Mouse (Mus musculus) c-Kit-positive CD71-positive TER-119-positive erythroid progenitor cells, embryonic 14.5 days (primary cell): Measurements from ENCODE around the gene Dpf3.

Source experiments
- DNase-seq: peaks from one replicate; pipeline ENCODE4 v3.0.0-alpha.2; 2013; ENCODE audit warnings: low spot score

Dpf3 gene

DNA sequence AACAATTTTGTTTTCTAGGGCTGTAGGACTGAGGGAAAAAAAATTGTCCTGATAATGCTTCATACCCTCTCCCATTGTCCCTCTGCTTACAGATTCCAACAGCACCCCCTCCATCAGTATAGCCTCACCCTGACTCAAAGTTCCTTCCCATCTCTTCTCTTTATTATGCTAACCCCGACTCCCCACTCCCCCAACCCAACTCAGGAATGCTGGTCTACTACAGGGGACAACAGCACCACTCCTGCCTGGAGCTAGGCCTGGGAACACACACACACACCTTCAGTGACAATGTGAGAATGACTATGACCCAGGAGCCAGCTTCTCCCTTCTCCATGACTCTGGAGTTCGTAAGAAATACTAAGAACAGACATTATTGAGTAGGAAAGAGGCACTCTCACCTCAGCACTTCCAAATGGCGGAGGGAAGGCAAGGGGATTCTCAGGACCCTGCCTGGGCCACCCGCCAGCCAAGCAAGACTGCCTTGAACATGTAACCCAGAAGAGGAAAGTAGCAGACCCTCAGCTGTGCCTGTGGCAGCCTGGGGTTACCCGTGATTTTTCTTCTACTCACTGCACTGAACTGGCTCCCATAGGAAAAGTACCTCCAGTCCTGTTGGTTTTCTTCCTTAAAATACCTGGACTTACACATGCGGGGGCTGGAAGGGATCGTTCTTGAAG lies 276.2 kb downstream of the Dpf3 start:
- DNase-seq, result no peak

DNA sequence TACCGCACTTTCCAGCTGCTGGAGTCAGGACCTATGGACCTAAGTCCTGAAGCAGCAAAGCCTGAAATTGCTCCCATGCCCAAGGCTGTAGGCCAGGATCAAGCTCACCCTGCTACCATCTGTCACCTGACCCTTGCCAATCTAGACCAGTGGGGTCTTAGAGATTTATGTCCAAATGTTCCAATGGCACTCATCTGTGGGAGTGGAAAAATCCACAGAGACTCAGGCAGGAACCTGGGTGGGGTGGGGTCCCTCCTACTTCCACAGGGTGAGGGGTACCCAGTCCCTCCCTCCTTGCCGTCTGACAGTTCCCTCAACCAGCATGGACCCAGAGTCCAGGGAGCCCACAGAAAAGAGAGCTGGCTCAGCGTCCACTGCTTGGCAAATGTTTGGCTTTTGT lies 276.8 kb downstream of the Dpf3 start:
- no peak for DNase-seq

DNA sequence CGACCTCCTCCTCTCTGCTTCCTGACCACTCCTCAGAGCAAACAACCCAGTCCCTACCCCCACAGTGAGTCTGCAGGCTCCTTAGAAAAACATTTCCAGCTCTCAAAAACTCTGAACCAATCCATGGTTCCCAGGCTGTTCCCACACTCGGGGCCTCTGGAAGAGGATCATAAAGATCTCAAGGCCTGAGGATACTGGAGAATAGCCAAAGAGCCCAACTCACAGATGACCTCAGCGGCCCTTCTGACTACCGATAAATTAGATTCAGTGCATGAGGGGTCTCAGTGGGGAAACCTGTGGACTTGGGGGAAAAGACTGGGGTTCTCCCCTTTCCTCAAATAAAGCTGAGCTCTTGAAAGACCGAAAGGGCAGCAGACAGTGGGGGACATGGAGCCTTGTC lies 277.2 kb downstream of the Dpf3 start:
- no peak for DNase-seq

DNA sequence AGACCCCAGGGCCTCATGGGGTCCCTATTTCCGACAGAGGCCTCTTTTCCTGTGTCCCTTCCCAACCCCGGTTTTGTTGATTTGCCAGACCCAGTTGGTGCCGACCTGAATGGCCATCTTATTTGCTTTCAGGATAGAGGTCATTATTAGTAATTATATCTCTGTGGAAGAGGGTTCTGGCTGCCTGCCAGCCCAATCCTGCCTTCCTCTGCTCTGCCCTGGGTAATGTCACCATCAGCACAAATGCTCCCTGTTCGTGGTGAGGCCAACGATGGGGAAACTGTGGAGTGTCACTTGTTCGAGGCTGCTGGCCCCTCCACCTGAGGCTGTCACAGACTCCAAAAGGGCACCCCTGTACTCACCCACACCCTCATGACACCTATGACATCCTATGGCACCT lies 278.1 kb downstream of the Dpf3 start:
- no peak for DNase-seq

DNA sequence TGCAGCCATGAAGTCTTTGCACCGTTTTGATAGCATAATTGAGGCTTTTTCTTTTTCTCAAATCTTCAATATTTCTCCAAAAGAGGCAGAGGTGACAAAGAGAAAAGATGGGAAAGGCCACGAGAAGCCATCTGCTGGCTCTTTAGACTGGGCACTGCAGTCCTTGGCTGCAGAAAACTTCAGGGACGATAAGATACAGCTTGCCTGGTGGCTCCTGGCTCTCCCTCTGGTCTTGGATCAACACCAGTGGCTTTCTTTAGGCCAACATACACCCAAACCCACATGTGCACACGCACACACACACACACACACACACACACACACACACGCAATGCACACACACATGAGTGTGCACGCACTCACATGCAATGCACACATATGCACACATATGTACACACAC lies 278.7 kb downstream of the Dpf3 start:
- DNase-seq, result no peak

DNA sequence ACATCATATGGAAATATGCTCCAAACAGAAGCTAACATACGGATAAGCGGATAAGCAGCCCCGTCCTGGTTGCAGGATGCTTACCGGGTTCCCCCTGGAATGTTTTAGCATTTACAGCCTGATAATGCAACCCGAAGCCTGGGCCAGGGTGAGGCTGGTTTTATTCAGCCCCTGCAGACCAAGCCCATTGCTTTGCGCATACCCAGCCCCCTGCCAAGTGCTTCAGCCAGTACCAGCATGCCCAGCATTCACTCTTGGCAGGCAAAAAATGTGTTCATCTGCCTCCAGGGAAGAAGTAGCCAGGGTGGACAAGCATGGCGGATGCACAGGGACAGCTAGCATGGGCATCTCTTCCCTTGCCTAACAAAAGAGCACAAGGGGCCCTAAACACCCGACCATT lies 279.5 kb downstream of the Dpf3 start:
- DNase-seq, result no peak

DNA sequence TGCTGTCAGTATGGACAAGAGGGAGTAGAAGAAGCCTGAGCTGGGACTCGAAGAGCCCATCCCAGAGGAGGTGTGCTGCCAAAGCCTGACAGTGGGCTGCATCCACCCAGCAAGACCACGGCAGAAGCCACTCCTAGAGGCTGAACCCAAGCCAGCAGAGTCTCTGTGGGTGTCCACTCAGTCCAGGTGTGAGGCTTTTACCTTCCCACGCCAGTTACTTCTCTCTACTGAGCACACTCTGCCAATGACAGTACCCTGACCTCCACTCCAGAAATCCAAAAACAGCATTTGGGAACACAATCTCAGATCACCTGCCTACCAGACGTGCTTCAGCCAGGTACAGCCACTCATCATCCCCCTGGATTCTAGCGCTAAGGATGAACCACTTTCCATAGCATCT lies 280.0 kb downstream of the Dpf3 start:
- DNase-seq, result no peak

DNA sequence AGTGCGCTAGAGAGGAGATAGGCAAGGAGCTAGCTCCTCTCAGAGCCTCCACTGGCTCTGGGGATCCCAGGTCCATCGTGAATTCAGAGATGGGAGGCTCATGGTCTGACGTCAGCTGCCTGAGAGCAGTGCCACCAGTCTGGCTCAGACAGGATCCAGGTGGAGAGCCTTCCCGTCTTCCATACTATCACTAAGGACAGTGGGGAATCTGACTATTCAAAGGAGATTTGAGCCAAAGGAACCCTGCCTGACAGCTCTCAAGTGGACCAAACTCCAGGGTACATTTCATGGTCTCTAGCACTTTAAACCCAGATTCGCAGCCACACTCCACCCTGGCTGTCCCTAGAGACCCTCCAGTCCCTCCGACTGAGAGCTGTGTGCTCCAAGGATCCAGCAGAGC lies 280.6 kb downstream of the Dpf3 start:
- no peak for DNase-seq

DNA sequence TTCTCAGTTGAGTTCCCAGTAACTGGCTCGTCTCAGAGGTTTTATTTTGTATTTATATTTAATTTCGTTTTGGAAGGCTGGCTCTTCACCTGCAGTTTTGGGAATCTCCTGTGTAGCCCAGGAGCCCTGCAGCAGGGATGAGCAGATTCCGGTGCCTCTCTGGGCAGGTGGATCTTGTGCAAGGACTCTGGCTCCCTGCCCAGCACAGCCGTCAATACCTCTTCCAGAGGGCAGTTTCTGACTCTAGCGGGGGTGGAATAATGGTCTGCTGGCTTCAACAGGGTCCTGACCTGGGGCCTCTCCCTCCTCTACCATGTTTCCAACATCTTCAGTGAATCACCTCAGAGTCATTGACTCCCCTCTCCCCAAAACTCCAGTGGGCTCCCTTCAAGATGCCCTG lies 283.2 kb downstream of the Dpf3 start:
- DNase-seq, result no peak

DNA sequence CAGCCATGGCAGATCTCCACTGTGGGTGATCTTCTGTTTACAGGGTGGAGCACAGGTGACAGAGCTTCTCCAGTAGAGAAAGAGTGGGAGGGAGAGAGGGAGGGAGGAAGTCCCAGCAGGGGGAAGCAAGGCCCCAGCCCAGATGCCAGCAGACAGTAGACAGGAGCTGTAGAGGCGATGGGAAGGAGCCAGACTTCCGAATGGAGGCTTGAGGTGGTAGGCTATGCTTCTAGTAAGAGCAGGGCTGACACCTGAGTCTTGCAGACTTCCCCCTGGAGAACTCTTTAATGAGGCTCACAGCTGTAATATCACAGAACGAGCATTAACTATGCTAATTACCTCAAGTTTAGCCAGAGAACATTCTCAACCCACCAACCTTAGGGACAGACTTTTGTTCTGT lies 285.8 kb downstream of the Dpf3 start:
- DNase-seq, result no peak

DNA sequence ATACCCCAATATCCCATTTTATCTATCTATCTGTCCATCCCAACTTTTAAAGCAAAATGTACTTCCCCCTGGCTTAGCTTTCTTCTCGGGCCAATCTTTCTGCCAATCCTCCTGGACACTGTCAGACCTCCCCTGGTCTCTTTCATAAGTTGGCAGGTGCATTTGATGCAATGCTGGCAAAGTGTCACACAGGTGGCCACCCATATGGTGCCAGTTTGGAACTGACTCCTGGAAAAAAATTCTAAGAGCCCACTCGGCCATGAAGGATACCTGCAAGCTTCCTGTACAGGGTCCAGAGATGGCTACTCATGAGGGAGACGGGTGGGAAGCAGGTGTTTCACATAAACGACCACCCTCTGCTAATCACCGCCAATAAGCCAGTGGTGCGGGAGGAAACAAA lies 307.0 kb downstream of the Dpf3 start:
- no peak for DNase-seq

DNA sequence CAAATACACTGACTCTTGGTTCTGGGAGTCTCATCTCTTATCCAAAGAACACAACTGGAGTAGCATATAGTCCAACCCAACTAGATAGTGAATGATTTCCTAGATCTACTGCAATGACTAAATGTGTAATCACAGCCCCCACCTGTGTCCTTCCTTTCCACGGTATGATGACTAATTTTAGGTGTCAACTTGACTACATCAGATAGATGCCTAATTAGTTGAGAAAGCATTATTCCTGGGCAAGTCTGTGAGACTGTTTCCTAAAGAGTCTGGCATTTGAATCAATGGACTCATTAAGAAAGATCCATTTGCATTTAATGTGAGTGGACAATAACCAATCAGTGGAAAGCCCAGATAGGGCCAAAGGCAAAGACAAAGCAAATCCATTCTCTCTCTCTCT lies 307.7 kb downstream of the Dpf3 start:
- no peak for DNase-seq

DNA sequence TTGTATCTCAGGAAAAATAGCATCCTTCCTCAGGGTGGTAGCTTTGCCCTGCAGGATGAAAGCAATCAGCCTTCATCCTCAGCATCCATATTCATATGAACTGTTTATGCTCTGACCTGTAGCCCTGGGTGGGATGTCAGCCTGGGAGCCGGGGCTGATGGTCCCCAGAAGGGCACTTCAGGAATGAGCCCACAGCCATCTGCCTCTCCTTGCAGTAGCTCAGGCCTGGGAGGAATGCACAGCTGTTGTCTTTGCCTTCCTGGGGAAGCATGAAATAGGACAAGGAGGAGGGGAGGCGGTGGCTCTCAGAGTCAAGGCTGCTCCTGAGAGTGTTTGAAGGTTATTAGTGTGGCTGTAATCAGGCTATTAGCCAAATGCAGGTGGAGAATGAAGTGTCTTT lies 308.7 kb downstream of the Dpf3 start:
- DNase-seq, result no peak

DNA sequence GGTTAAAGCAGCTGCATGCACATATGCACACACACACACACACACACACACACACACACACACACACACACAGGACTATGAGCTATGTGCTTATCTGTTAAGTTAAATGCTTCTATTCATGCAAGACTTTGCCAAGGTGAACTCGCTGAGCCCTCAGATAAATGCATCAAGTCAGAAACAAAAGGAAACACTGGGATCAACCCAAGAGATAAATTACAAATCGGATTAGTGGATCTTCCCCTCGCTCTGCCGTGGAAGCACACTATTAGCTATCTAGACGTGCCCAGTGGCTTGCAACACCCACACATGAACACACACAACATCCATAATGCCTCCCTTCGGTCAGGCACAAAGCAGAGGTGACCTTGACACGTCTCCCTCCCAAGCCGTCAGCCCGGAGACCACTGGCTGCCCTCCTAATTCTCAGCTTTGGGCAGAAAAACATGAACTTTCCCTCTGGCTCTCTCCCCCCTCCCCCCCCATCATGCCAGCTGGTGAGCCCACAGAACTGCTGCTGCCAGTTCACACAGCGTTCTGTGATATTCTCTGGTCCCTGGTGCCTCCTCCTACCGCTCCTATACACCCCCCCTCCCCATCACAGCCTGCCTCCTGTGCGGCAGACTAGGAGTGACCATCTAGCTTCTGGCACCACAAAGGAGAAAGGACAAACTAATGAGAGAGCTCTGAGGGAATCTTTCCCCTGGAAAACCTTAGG lies 317.9 kb downstream of the Dpf3 start:
- DNase-seq, result no peak

DNA sequence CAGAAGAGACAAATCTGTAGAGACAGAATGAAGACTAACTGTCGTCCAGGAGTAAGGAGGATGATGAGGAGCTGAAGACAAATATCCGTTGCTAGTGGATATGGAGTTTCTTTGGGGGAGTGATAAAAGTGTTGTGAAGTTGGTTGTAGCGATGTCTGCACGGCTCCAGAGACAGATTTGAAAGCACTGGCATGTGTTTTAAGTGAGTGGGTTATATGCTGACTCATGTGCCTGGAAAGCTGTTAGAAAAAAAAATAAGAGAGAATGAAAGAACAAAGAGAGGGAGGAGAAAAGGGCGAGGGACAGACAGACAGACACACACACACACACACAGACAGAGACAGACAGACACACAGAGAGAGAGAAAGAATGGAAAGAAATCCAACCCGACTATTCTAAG lies 319.2 kb downstream of the Dpf3 start:
- no peak for DNase-seq

DNA sequence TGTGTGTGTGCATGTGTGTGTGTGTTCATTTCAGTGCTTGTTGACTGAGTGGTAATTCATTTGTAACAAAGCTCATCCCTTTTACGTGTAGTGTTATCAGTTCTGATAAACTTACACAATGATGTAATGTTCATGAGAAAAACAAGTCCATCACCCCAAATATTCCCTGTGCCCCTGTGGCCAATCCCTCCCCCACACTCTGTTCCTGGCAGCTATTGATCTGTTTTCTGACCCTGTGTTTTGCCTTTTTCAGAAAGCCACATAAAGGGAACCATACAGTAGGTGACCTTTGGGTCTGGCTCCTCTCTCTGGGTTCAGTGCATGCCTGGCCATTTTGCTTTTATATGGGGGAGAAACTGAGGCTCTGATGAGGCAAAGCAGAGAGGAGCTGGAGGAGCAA lies 322.5 kb downstream of the Dpf3 start:
- DNase-seq, result no peak
